Mouse (Mus musculus): ENCODE data around the gene Ptchd1. TPM values are rescaled to one million over a fixed set of nuclear protein-coding genes. Genes with fewer than 3 reads are reported as not detected.

Gene Ptchd1
- total RNA-seq, 2 experiments from 2014 or later: 0.17 to 0.45 TPM

Other genes starting within 250 kb of the Ptchd1 start
- not detected for gene Gm15155, start 927 bp upstream of the Ptchd1 start, total RNA-seq (2021)

Data from adrenal gland, adult 18-20 months (tissue).